Mouse (Mus musculus): Measurements from ENCODE around the gene Klk8.

GRCm38 (mm10) chr7:43841701-43842100 lies 44.3 kb downstream of the Klk8 start, which contains the start of gene Klk5:
- TF ChIP-seq CTCF (IDR thresholded peaks at IDR 0.05; ENCODE audit: extremely low read depth, insufficient read depth, insufficient read length, insufficient replicate concordance) = no peak
- no peak for TF ChIP-seq POLR2A (IDR thresholded peaks at IDR 0.05; ENCODE audit: low read depth, low read length)
